Mouse (Mus musculus) left cerebral cortex, postnatal 4 days (tissue): ENCODE data around the gene Il11ra2. TPM values are rescaled to one million over a fixed set of nuclear protein-coding genes. Genes with fewer than 3 reads are reported as not detected.
"Not testable (repeated sequence)": the region's sequence is repeated elsewhere in the genome, so short reads cannot be mapped to it uniquely, and the experiment has no call there.

Experiments
- DNase-seq: peaks from one replicate; pipeline ENCODE4 v3.0.0-alpha.2; 2022
- intact Hi-C: fragments of 180-260 bp; cut with DNase I; formaldehyde crosslinking; loops from one replicate; pipeline ENCODE4 v1.15.1; 2025
- total RNA-seq, 2 experiments: library from RNA; stranded (reverse); gene quantifications; 2 replicates each; pipeline ENCODE4 v1.2.3; 2021

Il11ra2 gene
- total RNA-seq, result not detected

- intact Hi-C loops, DNase-seq: not testable (repeated sequence)
These were observed at the start of gene Il11ra2 for GRCm38 (mm10) chr4:42661793-42662192. Il11ra2 (minus strand) TSS chr4:42661893.

- DNase-seq, intact Hi-C loops: not testable (repeated sequence)
These were observed 20.5 kb upstream of the Il11ra2 start for GRCm38 (mm10) chr4:42682183-42682524.

- DNase-seq, intact Hi-C loops: not testable (repeated sequence)
These were observed 19.9 kb upstream of the Il11ra2 start for GRCm38 (mm10) chr4:42681473-42682182.

- DNase-seq, intact Hi-C loops: not testable (repeated sequence)
These were observed 19.0 kb upstream of the Il11ra2 start for GRCm38 (mm10) chr4:42680374-42681356.

- DNase-seq, intact Hi-C loops: not testable (repeated sequence)
These were observed 17.7 kb upstream of the Il11ra2 start for GRCm38 (mm10) chr4:42679365-42679764.

- DNase-seq, intact Hi-C loops: not testable (repeated sequence)
These were observed 13.7 kb upstream of the Il11ra2 start for GRCm38 (mm10) chr4:42675415-42675814.

GRCm38 (mm10) chr4:42654951-42655350, 6.7 kb downstream of the Il11ra2 start, which contains the start of gene Ccl27b:
Ccl27b (plus strand) TSS chr4:42655251.
- intact Hi-C loops, DNase-seq: not testable (repeated sequence)

GRCm38 (mm10) chr4:42629419-42629818, 32.3 kb downstream of the Il11ra2 start, which contains the start of gene Gm2564:
Gm2564 (plus strand) TSS chr4:42629719.
- intact Hi-C loops, DNase-seq: not testable (repeated sequence)

GRCm38 (mm10) chr4:42611895-42612294, 49.8 kb downstream of the Il11ra2 start, which contains the start of gene Gm10591:
Gm10591 (plus strand) TSS chr4:42612195.
- intact Hi-C loops, DNase-seq: not testable (repeated sequence)

Other genes with a start within 250 kb of the Il11ra2 start
- not detected for gene Gm21586, start 222.5 kb downstream of the Il11ra2 start, total RNA-seq
- gene Gm2163, start 195.1 kb downstream of the Il11ra2 start, total RNA-seq, result 1 to 10 TPM; 4.0 to 4.2 TPM
- gene Fam205a2, start 133.7 kb downstream of the Il11ra2 start, total RNA-seq, result under 1 TPM in 1 of 2 experiments, not detected in 1; 0.08 TPM
- not detected for gene Gm10591, start 49.7 kb downstream of the Il11ra2 start, total RNA-seq
- 10 to 100 TPM in 1 of 2 experiments, 1 to 10 TPM in 1; 9.3 to 11.7 TPM for gene Gm2564, start 32.2 kb downstream of the Il11ra2 start, total RNA-seq
- gene Ccl27b, start 6.6 kb downstream of the Il11ra2 start, total RNA-seq, result 1 to 10 TPM in 1 of 2 experiments, not detected in 1; 2.0 TPM
- 1 to 10 TPM in 1 of 2 experiments, under 1 TPM in 1; 0.96 to 2.8 TPM for gene 4930578G10Rik, start 73.7 kb upstream of the Il11ra2 start, total RNA-seq
- gene Ccl19, start 94.7 kb upstream of the Il11ra2 start, total RNA-seq, result not detected
- not detected for gene Ccl21a, start 112.1 kb upstream of the Il11ra2 start, total RNA-seq
- gene Fam205a1, start 192.0 kb upstream of the Il11ra2 start, total RNA-seq, result under 1 TPM in 1 of 2 experiments, not detected in 1; 0.16 TPM
- 1 to 10 TPM; 1.4 to 1.7 TPM for gene Gm12394, start 194.9 kb upstream of the Il11ra2 start, total RNA-seq
- gene Fam205c, start 212.3 kb upstream of the Il11ra2 start, total RNA-seq, result 1 to 10 TPM in 1 of 2 experiments, under 1 TPM in 1; 0.42 to 1.3 TPM